Mouse (Mus musculus): ENCODE measurements around the gene Fbxw2.
A peak's percentile ranks its signal among the peaks of the same experiment; 100 is the strongest.
"Not testable (repeated sequence)": the region's sequence is repeated elsewhere in the genome, so short reads cannot be mapped to it uniquely, and the experiment has no call there.

Fbxw2 gene

DNA sequence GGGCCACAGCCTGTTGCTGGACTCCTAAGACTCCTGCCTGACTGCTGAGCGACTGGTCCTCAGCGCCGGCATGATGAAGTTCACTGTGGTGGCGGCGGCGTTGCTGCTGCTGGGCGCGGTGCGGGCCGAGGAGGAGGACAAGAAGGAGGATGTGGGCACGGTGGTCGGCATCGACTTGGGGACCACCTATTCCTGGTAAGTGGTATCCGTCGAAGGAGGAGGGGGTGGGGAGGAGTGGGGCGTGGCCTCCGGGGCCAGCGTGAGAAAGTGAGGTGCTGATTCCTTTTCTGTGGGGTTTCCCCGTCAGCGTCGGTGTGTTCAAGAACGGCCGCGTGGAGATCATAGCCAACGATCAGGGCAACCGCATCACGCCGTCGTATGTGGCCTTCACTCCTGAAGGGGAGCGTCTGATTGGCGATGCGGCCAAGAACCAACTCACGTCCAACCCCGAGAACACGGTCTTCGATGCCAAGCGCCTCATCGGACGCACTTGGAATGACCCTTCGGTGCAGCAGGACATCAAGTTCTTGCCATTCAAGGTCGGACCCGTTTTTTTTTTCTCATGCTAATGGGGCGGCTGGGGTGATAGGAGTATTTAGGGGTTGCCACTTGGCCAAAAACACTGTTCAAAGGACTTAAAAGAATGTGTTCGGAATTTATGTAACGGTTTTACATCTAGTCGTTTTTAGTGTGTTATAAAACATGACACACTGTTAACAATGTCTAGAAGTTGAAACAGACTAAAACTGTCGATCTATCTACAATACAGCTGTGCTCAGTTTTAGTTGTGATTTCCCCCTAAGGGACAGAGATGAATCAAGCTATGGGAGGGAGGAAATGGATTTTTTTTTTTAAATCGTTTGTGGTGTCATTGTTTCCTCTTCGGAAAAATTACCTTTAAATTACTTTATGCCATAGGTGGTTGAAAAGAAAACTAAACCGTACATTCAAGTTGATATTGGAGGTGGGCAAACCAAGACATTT is 53.6 kb downstream of the Fbxw2 start:
- no peak for DNase-seq

DNA sequence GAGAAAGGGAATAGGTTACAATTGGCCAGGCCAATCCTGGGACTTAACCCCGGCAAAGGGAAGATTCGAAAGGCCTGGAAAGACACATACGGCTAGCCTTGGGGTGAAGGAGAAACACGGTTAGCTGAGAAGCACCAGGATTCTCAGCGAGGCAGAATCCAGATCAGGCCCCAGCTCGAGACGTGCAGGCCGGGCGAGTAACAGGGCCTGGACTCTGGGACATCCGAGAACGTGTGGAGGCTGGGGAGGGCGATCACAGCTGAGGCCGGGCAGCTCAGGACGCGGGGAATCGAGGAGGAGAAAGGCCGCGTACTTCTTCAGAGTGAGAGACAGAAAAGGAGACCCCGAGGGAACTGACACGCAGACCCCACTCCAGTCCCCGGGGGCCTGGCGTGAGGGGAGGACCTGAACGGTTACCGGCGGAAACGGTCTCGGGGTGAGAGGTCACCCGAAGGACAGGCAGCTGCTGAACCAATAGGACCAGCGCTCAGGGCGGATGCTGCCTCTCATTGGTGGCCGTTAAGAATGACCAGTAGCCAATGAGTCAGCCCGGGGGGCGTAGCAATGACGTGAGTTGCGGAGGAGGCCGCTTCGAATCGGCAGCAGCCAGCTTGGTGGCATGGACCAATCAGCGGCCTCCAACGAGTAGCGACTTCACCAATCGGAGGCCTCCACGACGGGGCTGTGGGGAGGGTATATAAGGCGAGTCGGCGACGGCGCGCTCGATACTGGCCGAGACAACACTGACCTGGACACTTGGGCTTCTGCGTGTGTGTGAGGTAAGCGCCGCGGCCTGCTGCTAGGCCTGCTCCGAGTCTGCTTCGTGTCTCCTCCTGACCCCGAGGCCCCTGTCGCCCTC is 54.5 kb downstream of the Fbxw2 start, which contains the start of gene Hspa5:
Hspa5 (plus strand) TSS at position 603 of the 859 bp plus-strand sequence.
- peak; percentile 100 for DNase-seq

DNA sequence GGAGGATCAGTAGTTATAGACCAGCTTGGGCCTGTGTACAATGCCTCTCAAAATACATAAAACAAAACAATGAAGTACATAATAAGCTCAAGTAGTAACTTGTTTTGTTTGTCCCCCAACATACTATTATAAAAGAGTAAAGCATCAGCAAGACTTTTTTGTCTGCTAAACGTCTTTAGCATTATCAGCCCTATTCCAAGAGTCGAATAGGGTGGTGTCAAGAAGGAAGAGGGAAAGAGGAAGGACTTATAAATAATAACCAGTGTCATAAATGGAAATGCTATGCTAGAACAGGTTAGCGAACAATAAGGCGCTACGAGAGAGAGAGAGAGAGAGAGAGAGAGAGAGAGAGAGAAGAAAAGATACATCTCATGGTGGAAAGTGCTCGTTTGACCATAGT is 55.2 kb downstream of the Fbxw2 start:
- no peak for DNase-seq

DNA sequence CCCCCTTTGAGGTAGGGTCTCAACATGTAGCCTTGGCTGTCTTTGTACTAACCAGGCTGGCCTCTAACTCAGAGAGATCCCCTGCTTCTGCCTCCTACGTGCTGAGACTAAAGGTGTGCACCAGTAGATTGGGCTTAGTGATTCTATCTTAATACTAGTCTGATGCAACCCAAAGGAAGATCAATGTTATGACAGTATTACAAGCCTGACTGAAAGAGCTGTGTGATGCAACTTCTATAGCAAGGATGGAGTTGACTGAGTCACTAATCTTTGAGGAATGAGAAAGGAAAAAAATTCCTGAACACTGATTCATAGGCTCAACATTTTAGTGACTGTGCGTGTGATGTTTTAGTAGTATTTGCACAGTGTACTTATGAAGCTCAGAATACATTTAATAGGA is 56.1 kb downstream of the Fbxw2 start:
- no peak for DNase-seq

DNA sequence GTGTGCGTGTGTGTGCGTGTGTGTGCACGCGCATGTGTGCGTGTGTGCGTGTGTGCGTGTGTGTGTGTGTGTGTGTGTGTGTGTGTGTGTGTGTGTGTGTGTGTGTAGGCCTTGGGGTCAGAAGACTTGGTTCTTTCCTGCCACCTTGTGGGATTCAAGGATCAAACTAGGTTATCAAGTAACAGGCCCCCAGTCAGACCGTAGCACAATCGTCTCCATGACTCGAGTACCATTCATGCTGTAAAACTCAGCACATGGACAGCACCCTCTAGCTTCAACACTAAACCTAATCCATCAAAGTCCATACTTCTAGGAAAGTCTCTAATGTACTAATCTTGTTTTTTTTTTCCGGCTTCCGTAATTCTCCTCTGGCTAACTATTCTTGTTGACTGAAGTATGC is 61.3 kb downstream of the Fbxw2 start:
- no peak for DNase-seq

DNA sequence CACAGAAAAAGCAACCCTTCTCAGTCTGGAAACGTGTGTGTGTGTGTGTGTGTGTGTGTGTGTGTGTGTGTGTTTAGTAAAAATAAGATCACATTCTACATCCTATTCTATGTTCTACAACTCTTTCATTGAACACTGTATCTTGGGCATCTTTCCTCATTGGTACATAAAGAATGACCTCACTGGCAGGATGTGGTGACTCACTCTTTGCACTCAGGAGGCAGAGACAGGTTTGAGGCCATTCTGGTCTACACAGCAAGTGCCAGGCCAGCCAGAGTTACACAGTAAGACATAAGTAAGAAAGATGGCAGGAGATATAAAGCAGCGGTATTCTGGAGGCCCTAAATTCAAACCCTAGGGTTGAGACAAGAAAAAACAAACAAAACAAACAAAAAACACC is 63.2 kb downstream of the Fbxw2 start:
- no peak for DNase-seq

DNA sequence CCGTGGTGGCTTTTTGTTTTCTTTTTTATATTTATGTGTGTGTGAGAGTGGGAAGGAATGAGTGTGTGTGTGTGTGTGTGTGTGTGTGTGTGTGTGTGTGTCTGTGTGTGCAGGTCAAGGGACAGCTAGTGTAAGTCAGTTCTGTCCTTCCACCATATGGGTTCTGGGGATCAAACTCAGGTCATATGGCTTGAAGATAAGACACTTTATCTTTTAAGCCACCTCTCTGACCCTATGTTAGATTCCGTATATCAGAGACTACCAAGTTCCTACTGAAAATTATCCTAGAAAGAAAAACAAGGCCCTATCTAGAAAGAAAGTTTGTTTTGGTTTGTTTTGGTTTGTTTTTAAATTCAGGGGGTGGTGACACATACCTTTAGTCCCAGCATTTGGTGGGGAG is 63.9 kb downstream of the Fbxw2 start:
- no peak for DNase-seq

DNA sequence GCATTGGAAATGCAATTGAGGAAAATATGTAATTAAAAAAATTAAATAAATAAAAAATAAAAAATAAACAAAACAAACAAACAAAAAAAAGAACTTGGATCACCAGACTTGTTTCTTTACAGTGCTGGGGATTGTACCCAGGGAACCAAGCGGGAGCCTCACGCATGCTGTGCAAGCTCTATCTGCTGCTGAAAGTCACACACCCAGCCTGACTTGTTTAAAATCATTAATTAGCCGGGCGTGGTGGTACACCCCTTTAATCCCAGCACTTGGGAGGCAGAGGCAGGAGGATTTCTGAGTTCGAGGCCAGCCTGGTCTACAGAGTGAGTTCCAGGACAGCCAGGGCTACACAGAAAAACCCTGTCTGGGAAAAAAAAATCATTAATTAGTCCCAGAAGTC is 64.8 kb downstream of the Fbxw2 start:
- DNase-seq, result not testable (repeated sequence)

DNA sequence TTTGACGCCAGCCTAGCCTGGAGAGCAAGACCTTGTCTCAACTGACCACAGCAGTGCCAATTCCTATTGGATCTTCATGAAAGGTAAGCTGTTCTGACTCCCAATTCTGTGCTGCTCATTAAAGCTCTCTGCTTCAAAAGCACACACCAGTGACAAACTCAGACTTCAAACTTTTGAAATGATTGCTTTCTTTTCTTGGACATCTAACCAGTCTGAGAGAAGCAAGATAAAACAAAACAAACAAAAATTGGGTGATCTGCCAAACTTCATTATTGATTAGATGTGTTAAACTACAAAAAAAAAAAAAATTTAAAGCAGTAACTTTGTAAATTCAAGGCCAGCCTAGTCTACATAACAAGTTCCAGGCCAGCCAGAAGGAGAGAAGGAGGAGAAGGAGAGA is 68.8 kb downstream of the Fbxw2 start:
- DNase-seq, result no peak

DNA sequence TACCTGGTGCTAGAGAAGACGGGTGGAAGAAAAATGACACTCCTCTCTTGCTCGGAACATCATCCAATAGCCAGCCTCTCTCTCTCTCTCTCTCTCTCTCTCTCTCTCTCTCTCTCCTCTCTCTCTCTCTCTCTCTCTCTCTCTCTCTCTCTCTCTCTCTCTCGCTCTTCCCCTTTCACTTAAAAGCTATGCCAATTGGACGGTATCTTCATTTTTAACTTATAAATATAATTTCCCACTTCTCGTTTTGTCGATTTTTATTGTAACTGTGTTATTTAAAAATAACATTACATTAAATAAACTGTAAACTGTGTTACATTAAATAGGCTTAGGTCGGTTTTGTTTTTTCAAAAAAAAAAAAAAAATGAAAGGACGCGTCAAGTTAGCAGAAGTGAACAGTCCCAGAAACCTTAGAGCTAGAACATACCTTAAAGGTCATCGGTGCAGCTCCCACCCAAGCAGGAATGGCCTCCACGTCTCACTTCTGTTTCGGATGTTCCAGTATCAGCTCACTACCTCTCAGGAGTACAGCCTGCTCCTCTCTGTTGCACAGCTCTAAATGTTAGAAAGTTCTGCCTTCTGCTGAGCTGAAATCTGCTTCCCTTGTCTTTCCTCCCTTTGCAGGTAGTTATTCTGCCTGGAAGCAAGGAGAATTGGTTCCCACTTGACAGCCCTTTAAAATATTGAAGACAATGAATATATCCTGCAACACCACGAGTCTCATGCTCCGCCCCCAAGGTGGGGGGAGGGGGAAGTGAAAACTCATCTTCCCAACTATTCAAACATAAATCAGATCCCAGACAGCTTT is 71.4 kb downstream of the Fbxw2 start, which contains the start of gene Gapvd1:
Gapvd1 (minus strand) TSS at position 682 of the 808 bp plus-strand sequence.
- peak; percentile 34 for DNase-seq
